Mouse (Mus musculus): ENCODE measurements at regions not wholly inside any gene's neighbourhood (a gene's known extent, or its start where the extent isn't known, plus 50 kb on each side); places are given as distances from the start of the nearest gene placed in this dataset.

DNA sequence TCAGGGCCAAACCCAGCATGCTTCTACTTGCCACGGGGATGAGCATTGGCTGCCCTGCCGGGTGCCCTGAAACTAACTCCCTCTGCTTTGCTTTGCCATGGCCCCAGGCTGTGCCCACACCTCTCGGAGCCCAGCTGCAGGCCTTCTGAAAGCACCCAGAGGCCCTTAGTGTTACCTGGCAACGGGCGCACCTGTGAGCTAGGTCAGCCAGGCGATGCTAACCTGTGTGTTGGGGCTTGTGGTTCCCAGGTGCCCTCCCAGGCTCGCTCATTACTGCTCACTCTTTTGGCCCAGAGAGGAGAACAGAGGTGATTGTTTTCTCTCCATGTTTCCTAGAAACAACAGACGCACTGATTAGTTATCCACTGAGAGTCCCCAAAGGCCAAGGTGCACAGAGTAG is 243.4 kb upstream of the Id4 start:
- TF ChIP-seq POLR2A (IDR thresholded peaks at IDR 0.05; ENCODE audit: low read depth, low read length) (no peak), CTCF (IDR thresholded peaks at IDR 0.05; ENCODE audit: extremely low read depth, insufficient read length, insufficient replicate concordance, low read depth, low read length) (no peak)

All from small intestine, adult 2 months (tissue).